Mouse (Mus musculus) midbrain, embryonic 13.5 days (tissue): Measurements from ENCODE around the gene Slit3. TPM values are rescaled to one million over a fixed set of nuclear protein-coding genes. Genes with fewer than 3 reads are reported as not detected.

Experiments used
- ATAC-seq: fragments of 200-750 bp; cut with Nextera tagmentation; 2 replicates; pipeline ENCODE4 v1.8.0; 2017; ENCODE audit warnings: mild to moderate bottlenecking, moderate TSS enrichment, moderate library complexity
- H3K27ac ChIP-seq: fragments of 300-500 bp; sonication (generic); 2 replicates; pipeline ENCODE4 v1.5.1; 2015; ENCODE audit warnings: inconsistent platforms, mild to moderate bottlenecking, moderate library complexity
- H3K27me3 ChIP-seq: fragments of 300-500 bp; sonication (generic); 2 replicates; pipeline ENCODE4 v1.6.1; 2015; ENCODE audit warnings: mild to moderate bottlenecking, inconsistent platforms
- H3K36me3 ChIP-seq: fragments of 300-500 bp; sonication (generic); 2 replicates; pipeline ENCODE4 v1.6.1; 2015; ENCODE audit warnings: mild to moderate bottlenecking, inconsistent platforms
- H3K4me1 ChIP-seq: fragments of 300-500 bp; sonication (generic); replicated peaks from 2 replicates; pipeline ENCODE4 v1.6.1; 2015; ENCODE audit warnings: inconsistent platforms
- H3K4me2 ChIP-seq: fragments of 300-500 bp; sonication (generic); replicated peaks from 2 replicates; pipeline ENCODE4 v1.6.1; 2015; ENCODE audit warnings: moderate library complexity, mild to moderate bottlenecking, inconsistent platforms
- H3K4me3 ChIP-seq: fragments of 300-500 bp; sonication (generic); replicated peaks from 2 replicates; pipeline ENCODE4 v1.5.1; 2015; ENCODE audit warnings: mild to moderate bottlenecking, inconsistent platforms
- H3K9ac ChIP-seq: fragments of 300-500 bp; sonication (generic); replicated peaks from 2 replicates; pipeline ENCODE4 v1.6.1; 2015; ENCODE audit warnings: mild to moderate bottlenecking, inconsistent platforms
- H3K9me3 ChIP-seq: fragments of 300-500 bp; sonication (generic); 2 replicates; pipeline ENCODE4 v1.6.1; 2016; ENCODE audit warnings: mild to moderate bottlenecking, inconsistent platforms
- WGBS: fragments of 180-500 bp; shearing (Covaris S2); methylation state at CpG from one replicate; pipeline ENCODE4 v1.1.7; 2015; 5-methylcytosine and 5-hydroxymethylcytosine counted together
- polyA plus RNA-seq: library from polyadenylated mRNA; unstranded; fragments of >200 nt; fragmentation: Nextera tagmentation; extraction: Ambion mirVana; gene quantifications from 2 replicates; pipeline ENCODE4 v1.2.1, GENCODE M21; 2015

The Slit3 gene
- polyA plus RNA-seq, 1 experiment from 2014 or later, result 6.6 TPM

DNA sequence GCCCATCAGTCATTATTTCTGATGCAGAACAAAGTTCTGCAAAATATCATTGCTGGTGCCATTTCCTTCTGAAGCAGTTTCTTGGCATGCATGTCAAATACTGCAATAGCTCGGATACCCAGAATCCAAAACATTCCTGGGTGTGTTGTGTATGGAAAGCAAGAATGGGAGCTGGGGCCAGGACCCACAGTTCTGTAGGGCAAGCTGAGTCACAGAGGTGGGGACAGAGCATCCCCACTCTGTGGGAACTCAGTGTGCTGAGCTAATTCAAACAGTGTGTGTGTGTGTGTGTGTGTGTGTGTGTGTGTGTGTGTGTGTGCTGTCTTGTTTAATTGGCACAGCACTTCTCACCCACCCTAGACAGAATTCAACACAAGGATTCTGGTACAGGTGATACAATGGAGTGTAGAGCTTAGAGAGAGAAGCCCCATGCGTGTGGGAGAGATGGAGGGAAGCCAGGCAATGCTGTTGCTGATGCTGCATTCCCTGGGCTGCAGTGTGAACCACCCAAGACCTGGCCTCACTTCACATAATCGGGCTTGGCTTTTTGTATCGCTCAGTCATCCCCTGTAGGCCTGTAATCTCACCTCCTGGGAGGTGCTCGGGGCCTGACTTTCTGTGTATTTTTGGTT is 161.1 kb downstream of the Slit3 start:
- Histone ChIP-seq H3K4me3 (no peak overlapping the region), H3K9me3 (no peaks in the 10 kb centered on the region), H3K36me3 (no peaks in the 10 kb centered on the region), H3K9ac (no peak overlapping the region), H3K27ac (no peak overlapping the region), H3K4me1 (peaks cover 27% of the 10 kb centered on the region), H3K27me3 (peaks cover 36% of the 10 kb centered on the region; the same call in 1 of the 2 replicates), H3K4me2 (no peak overlapping the region)
- 78% methylated on average over 5 of the region's 5 CpGs for WGBS
- ATAC-seq, result 0 out of 2 replicates have a peak, but pooled peaks have one; percentile 16

DNA sequence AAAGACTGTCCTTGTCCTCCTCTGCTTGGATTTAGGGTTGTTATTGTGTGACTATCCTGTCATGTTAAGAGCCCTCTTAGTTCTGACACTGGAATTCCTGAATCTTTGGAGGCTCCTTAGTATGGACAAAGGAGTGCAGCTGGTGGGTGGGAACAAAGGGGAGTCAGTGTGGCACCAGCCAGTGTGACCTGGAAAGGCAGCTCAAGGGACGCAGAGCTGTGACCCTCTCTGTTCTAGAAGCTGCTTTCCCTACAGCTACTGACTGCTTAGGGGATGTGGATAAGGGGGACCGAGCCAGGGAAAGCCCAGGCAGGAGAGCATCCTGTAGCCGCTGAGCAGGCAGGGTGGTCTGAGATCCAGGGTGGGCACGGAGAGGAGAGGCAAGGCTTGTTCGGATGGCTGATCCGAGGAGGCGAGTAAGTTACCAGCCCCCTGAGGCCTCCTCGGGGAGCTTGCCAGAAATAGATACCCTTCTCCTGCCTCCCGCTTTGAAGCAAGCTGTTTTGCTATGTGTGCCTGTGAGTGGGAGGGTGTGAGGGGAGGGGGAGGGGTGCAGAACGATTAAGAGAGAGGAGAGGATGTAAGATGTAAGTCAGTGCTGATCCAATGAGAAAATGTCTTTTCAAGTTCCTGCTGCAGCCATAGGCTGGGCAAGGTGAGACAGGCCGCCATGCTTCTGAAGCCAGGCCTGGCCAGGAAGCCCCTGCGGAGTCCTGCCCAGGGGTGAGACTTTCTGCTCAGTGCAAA is 162.0 kb downstream of the Slit3 start:
- WGBS, result 13% methylated on average over 12 of the region's 12 CpGs
- Histone ChIP-seq H3K36me3 (no peaks in the 10 kb centered on the region), H3K4me2 (peak overlapping the region; percentile 23), H3K9ac (peak overlapping the region; percentile 28; the same call in 1 of the 2 replicates), H3K4me1 (peaks cover 28% of the 10 kb centered on the region), H3K27me3 (peaks cover 36% of the 10 kb centered on the region; the same call in 1 of the 2 replicates), H3K27ac (no peak overlapping the region; the same call in 1 of the 2 replicates), H3K4me3 (no peak overlapping the region), H3K9me3 (no peaks in the 10 kb centered on the region)
- ATAC-seq, result peak; percentile 38

DNA sequence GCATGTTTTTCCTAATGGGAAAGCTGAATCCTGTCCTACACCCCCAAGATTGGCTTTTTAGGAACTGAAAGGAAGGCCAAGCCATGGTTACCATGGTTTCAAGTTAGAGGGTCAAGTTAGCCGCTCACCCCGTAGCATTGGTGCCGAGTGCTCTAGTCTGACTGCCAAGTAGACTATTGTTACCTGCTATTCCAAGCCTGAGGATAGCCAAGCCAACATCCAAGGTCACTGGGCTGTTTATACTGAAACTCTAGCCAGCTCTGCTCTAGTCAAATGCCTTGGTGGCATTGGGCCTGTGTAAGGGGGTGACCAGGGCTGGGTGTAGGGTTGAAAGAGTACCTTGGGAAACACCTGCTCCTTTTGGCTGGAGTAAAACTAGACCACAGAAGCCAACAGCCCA is 162.7 kb downstream of the Slit3 start:
- H3K4me2 ChIP-seq, result no peak overlapping the region
- H3K27me3 ChIP-seq, result peaks cover 34% of the 10 kb centered on the region; the same call in 1 of the 2 replicates
- WGBS, result 18% methylated on average over 3 of the region's 3 CpGs
- no peak overlapping the region for H3K27ac ChIP-seq
- H3K36me3 ChIP-seq, result no peaks in the 10 kb centered on the region
- no peak overlapping the region for H3K4me3 ChIP-seq
- 0 out of 2 replicates have a peak, but pooled peaks have one; percentile 44 for ATAC-seq
- peaks cover 23% of the 10 kb centered on the region for H3K4me1 ChIP-seq
- H3K9ac ChIP-seq, result no peak overlapping the region
- no peaks in the 10 kb centered on the region for H3K9me3 ChIP-seq

DNA sequence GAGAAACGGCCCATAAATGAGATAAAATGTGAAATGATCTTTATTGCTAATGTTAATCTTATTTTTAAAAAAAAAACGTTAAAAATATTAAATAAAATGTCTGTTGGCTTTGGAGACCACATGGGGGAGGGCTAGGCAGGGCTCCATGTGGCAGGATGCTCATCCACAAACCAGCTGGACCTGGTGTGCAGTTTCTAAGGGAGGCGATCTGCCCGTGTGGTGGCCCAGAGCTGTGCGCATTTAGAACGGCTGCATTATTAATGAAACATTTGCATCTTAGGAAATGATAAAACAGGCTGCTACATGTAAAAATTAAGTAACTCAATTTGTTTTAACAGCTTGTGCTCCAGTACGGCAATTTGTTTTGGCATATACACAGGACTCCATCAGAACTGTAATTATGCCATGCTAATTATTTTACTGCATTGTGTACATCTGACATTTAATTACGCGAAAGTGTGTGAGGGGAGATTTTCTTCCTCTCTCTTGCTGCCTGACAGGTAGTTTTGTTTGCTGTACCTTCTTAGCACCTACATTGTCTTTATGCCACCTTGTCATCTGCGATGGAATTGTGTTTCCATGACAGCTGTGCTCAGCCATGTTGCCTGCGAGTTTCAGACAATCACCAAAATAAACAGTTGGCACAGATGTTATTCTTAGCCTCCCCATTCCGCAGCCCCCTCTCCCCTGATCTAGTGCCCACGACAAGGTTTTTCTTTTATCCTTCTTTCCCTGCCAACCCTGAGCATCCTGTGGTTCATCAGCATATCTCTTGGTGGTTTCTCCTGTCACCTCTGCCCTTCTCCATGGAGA is 165.8 kb downstream of the Slit3 start:
- no peak overlapping the region for H3K27ac ChIP-seq
- no peak overlapping the region for H3K9ac ChIP-seq
- no peaks in the 10 kb centered on the region for H3K9me3 ChIP-seq
- whole genome bisulfite sequencing, result 70% methylated on average over 13 of the region's 13 CpGs
- H3K27me3 ChIP-seq, result peaks cover 14% of the 10 kb centered on the region; the same call in 1 of the 2 replicates
- ATAC-seq, result no peak
- H3K4me1 ChIP-seq, result peaks cover 23% of the 10 kb centered on the region
- H3K36me3 ChIP-seq, result no peaks in the 10 kb centered on the region
- H3K4me2 ChIP-seq, result no peak overlapping the region
- no peak overlapping the region for H3K4me3 ChIP-seq

DNA sequence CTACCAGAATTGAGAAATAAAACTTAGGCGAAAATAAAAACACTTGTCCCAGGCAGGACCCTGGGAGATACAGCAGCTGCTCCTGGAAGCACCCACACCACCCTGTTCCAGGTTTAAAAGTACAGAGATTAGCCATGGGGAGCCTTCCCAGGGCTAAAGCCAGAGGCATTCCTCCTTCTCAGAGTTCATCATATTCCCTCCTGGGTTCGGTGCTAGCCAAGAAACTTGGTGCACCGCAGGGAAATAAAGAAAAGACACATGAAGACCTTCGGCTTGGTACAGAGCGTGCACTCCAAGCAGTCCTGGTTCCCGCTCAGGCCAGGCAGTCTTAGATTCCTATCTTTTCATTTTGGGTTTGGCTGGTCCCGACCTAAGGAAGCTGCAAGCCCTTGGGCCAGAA is 167.0 kb downstream of the Slit3 start:
- 0 out of 2 replicates have a peak, but pooled peaks cover 15% of the 10 kb centered on the region for H3K27me3 ChIP-seq
- H3K36me3 ChIP-seq, result no peaks in the 10 kb centered on the region
- no peak overlapping the region for H3K4me3 ChIP-seq
- no peaks in the 10 kb centered on the region for H3K9me3 ChIP-seq
- WGBS, result 94% methylated on average over 7 of the region's 7 CpGs
- no peak for ATAC-seq
- H3K4me1 ChIP-seq, result peaks cover 19% of the 10 kb centered on the region
- no peak overlapping the region for H3K4me2 ChIP-seq
- H3K27ac ChIP-seq, result no peak overlapping the region
- no peak overlapping the region for H3K9ac ChIP-seq

DNA sequence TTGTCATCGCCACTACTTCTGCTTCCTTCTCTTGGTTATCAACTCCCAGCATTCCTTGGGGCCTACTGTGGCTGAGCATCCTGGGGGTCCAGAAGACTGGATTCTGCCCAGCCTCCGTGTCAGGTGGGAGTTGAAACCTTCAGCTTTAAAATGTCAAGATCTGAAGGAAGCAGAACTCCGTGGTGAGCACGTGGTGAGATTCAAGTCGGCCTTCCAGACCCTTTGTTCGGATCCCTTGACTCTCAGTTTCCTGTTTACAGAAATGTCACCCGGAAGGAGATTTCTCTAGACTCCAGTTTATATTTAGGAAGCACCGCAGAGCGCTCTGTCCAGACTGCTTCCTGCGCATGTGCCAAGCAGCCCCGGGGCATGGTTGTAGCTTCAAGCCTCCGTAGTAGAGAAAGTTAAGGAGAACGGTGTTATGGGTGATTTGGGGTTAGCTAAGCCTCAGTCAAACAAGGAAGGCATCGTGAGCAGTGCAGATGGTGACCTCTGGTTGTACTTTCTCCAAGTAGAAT is 167.8 kb downstream of the Slit3 start:
- H3K36me3 ChIP-seq, result no peaks in the 10 kb centered on the region
- peaks cover 22% of the 10 kb centered on the region; the same call in 1 of the 2 replicates for H3K27me3 ChIP-seq
- WGBS, result 88% methylated on average over 14 of the region's 14 CpGs
- ATAC-seq, result no peak
- no peaks in the 10 kb centered on the region for H3K9me3 ChIP-seq
- no peak overlapping the region for H3K4me2 ChIP-seq
- no peak overlapping the region for H3K27ac ChIP-seq
- H3K9ac ChIP-seq, result no peak overlapping the region
- H3K4me3 ChIP-seq, result no peak overlapping the region
- H3K4me1 ChIP-seq, result peaks cover 11% of the 10 kb centered on the region

DNA sequence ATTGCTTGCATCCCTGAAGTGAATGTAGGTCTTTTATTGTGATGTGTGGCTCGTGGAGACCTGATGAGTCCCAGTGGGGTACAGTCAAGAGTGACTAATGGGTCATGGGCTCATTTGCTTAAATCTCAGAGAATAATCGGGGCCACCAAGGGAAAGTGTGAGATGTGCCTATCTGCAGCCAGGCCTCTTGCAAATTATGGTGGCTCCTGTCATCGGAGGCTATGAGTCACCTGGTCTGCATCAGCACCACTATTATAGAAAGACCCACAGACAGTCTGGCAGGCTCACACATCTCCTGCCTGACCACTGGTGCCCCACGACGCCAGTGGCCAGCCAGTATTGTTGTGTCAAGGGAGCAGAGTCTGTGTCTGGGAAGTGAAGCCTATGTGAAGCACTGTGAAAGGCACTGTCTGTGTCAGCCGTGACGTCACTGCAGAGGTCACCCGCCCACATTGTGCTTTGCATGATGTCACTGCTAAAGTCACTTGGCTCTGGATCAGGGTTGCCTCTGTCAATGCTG is 171.3 kb downstream of the Slit3 start:
- no peak for ATAC-seq
- H3K4me1 ChIP-seq, result peaks cover 6% of the 10 kb centered on the region
- 85% methylated on average over 8 of the region's 8 CpGs for WGBS
- H3K36me3 ChIP-seq, result no peaks in the 10 kb centered on the region
- H3K9me3 ChIP-seq, result no peaks in the 10 kb centered on the region
- no peak overlapping the region for H3K27ac ChIP-seq
- peaks cover 26% of the 10 kb centered on the region for H3K27me3 ChIP-seq
- H3K4me2 ChIP-seq, result no peak overlapping the region
- H3K4me3 ChIP-seq, result no peak overlapping the region
- no peak overlapping the region for H3K9ac ChIP-seq

DNA sequence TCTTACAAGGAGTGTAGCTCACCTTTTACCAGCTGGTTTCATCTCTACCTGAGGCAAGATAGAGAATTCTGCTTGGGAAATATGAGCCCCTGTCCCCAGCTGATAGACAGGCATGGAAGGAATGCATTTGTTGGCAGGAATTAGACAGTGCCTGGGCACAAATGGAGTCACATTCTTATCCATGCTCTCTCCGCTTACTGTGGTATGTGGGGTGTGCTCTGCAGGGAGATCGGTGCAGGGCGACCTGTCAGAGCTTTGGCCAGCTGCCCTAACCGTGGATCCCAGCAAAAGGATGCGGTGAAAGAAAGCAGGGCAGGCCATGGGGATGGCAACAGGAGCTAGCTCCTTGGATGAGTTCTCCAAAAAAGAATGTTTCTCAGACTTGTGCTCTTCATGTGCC is 172.2 kb downstream of the Slit3 start:
- ATAC-seq, result no peak
- H3K9me3 ChIP-seq, result no peaks in the 10 kb centered on the region
- H3K36me3 ChIP-seq, result no peaks in the 10 kb centered on the region
- WGBS, result 87% methylated on average over 5 of the region's 5 CpGs
- no peak overlapping the region for H3K4me3 ChIP-seq
- H3K4me2 ChIP-seq, result no peak overlapping the region
- peaks cover 6% of the 10 kb centered on the region for H3K4me1 ChIP-seq
- H3K9ac ChIP-seq, result no peak overlapping the region
- H3K27me3 ChIP-seq, result peaks cover 30% of the 10 kb centered on the region
- no peak overlapping the region for H3K27ac ChIP-seq

DNA sequence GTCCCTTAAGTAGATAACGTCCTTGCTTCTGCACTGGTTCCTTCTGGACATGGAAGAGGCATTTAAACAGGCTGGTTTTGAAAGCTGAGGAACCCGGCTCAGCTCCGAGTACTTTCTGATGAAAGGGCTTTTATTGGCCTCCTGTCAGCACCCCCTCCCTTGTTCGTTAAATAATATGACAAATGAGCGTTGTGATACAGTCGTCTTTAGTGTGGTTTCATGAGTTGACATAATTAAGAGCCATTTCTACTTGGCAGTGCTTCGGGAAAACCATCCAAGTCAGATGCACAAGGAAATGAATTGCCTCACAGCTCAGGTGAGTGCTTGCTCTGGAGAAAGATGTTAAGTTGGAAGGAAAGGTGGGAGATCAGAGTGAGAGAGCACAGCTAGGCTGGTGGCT is 173.6 kb downstream of the Slit3 start:
- H3K36me3 ChIP-seq, result no peaks in the 10 kb centered on the region
- H3K27me3 ChIP-seq, result peaks cover 36% of the 10 kb centered on the region
- H3K27ac ChIP-seq, result no peak overlapping the region
- H3K4me2 ChIP-seq, result no peak overlapping the region
- H3K4me1 ChIP-seq, result peaks cover 6% of the 10 kb centered on the region
- no peak overlapping the region for H3K4me3 ChIP-seq
- 72% methylated on average over 7 of the region's 7 CpGs for WGBS
- no peak overlapping the region for H3K9ac ChIP-seq
- no peaks in the 10 kb centered on the region for H3K9me3 ChIP-seq
- ATAC-seq, result no peak

DNA sequence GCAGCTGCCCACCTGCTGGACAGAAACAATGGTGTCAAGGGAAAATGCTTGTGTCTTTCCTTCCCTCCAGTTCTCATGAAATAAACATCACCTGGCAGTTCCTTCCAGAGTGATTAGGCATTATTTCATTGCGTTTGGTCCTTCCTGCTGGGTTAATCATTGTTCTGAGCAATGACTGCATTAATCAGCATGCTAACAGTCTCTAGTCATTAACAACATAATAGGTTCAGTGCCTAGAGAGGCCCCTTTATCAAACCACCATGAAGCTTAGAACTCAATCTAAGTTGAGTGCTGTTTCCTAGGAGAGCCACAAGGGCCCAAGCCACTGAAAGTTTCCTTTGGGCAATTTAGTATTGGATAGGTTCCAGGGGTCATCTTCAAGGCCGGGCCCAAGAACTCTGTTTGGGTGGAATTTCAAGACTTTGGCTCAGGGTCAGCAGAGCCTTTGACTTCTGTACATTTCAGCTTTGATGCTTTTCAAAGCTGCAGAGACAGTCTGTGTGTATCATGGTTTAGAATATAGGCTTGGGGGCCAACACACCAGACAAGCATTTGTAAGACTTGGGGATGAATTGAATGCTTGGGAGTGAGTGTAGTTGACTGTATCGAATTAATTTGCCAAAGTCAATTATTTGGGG is 174.3 kb downstream of the Slit3 start:
- Histone ChIP-seq H3K27ac (no peak overlapping the region), H3K27me3 (peaks cover 40% of the 10 kb centered on the region)
- ATAC-seq, result peak; percentile 45; the same call in 1 of the 2 replicates

DNA sequence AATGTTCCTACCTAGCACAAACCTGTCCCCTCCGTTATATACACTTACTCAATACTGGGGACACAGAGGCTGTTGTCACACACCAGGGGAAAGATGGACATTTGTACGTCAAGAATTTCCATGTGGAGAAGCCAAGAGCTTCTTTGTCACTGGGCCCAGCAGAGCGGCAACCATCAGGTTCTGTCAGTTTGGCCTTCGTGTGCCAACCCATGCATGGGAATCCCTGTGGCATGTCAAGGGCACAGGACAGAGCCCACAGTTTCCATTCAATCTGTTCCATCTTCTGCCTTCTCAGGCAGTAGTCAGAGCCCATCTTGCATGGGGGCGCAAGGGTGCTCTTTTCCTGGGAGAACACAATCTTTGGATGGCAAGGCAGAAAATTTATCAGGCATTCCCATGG is 175.8 kb downstream of the Slit3 start:
- H3K27ac ChIP-seq, result no peak overlapping the region
- peaks cover 6% of the 10 kb centered on the region for H3K4me1 ChIP-seq
- H3K9me3 ChIP-seq, result no peaks in the 10 kb centered on the region
- no peak overlapping the region for H3K4me3 ChIP-seq
- H3K36me3 ChIP-seq, result no peaks in the 10 kb centered on the region
- H3K27me3 ChIP-seq, result peaks cover 43% of the 10 kb centered on the region
- no peak overlapping the region for H3K9ac ChIP-seq
- ATAC-seq, result no peak
- WGBS, result 94% methylated on average over 5 of the region's 5 CpGs
- H3K4me2 ChIP-seq, result no peak overlapping the region

More for the DNA sequence above, 174.3 kb downstream of the Slit3 start:
- no peak overlapping the region for H3K4me2 ChIP-seq
- H3K4me3 ChIP-seq, result no peak overlapping the region
- H3K9ac ChIP-seq, result no peak overlapping the region
- H3K4me1 ChIP-seq, result peaks cover 6% of the 10 kb centered on the region
- WGBS, result 42% methylated on average over 3 of the region's 3 CpGs
- H3K9me3 ChIP-seq, result no peaks in the 10 kb centered on the region
- H3K36me3 ChIP-seq, result no peaks in the 10 kb centered on the region
